Mouse (Mus musculus): Measurements from ENCODE around the gene Rhag. TPM values are rescaled to one million over a fixed set of nuclear protein-coding genes. Genes with fewer than 3 reads are reported as not detected.

Rhag gene
- not detected for total RNA-seq (2023)

GRCm38 (mm10) chr17:40810934-40811333, at the start of gene Rhag:
Gene Rhag (plus strand): TSS chr17:40811126.

GRCm38 (mm10) chr17:40806953-40807572, 3.9 kb upstream of the Rhag start, which contains the start of gene Crisp2:
Gene Crisp2 (minus strand): TSS chr17:40807003.

GRCm38 (mm10) chr17:40879924-40880691, 69.2 kb downstream of the Rhag start, which contains the start of gene 9130008F23Rik:
Gene 9130008F23Rik (minus strand): TSS chr17:40880559.

Other genes starting within 250 kb of the Rhag start
- gene Esp6, start 249.6 kb upstream of the Rhag start, total RNA-seq (2023) = not detected
- not detected for gene Esp4, start 212.5 kb upstream of the Rhag start, total RNA-seq (2023)
- not detected for gene Esp3, start 179.1 kb upstream of the Rhag start, total RNA-seq (2023)
- gene Esp1, start 84.0 kb upstream of the Rhag start, total RNA-seq (2023) = not detected
- not detected for gene Crisp2, start 4.1 kb upstream of the Rhag start, total RNA-seq (2023)
- not detected for gene 9130008F23Rik, start 69.4 kb downstream of the Rhag start, total RNA-seq (2023)
- gene Glyatl3, start 103.2 kb downstream of the Rhag start, total RNA-seq (2023) = not detected
- gene Mut, start 123.6 kb downstream of the Rhag start, total RNA-seq (2023) = 16.9 TPM
- 42.4 TPM for gene Cenpq, start 123.9 kb downstream of the Rhag start, total RNA-seq (2023)